Mouse (Mus musculus): ENCODE measurements at regions not wholly inside any gene's neighbourhood (a gene's known extent, or its start where the extent isn't known, plus 50 kb on each side); places are given as distances from the start of the nearest gene placed in this dataset.

DNA sequence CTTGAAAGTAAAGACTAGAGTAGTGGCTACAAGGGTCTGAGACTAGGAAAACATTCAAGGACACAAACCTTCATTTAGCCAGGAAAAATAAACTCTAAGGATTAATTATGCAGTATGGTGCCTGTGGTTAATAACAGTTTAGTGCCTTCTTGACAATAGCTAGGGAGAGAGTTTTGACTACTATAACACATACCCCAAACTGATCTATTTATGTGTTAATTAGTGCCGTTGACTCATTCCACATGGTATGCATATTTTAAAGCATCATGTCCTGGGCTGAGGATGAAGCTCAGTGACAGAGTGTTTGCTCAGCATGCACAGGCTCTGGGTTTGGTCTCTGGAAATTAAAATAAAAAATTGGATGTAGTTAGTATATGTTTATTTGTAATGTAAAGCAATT, 399.8 kb downstream of the Cdk5rap2 start:
- Histone ChIP-seq H3K4me1 (ENCODE audit: control insufficient read depth) (no peaks in the 10 kb centered on the region), H3K27me3 (ENCODE audit: control insufficient read depth) (no peaks in the 10 kb centered on the region), H3K4me3 (replicated peaks) (no peak overlapping the region), H3K36me3 (ENCODE audit: control insufficient read depth) (no peaks in the 10 kb centered on the region), H3K9me3 (ENCODE audit: control insufficient read depth, low read length) (no peaks in the 10 kb centered on the region)
- TF ChIP-seq TAL1 (IDR thresholded peaks at IDR 0.05; ENCODE audit: low read length) (no peak), GATA1 (IDR thresholded peaks at IDR 0.05; ENCODE audit: low read length) (no peak)

DNA sequence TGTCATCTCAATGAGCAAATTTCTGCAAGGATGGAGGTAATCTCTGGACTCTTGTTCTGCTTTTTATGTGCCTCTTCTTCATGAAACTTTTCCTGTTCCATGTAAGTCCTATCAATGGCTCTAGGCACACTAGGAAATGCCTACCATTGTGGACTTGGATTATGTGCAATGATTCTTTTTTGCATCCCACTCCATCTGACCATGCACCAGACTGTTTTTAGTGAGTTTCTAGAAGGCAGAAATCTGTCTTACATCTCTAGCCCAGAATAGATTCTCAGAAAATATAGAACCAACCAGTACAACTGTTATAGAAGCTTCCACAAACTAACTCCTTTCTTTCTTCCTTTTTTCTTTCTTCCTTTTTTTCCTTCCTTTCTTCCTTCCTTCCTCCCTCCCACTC, 405.3 kb downstream of the Cdk5rap2 start:
- H3K4me3 ChIP-seq (replicated peaks): no peak overlapping the region
- H3K27me3 ChIP-seq (ENCODE audit: control insufficient read depth): no peaks in the 10 kb centered on the region
- TF ChIP-seq GATA1 (IDR thresholded peaks at IDR 0.05; ENCODE audit: low read length) (no peak), TAL1 (IDR thresholded peaks at IDR 0.05; ENCODE audit: low read length) (no peak)
- no peaks in the 10 kb centered on the region for H3K4me1 ChIP-seq (ENCODE audit: control insufficient read depth)
- H3K9me3 ChIP-seq (ENCODE audit: control insufficient read depth, low read length): no peaks in the 10 kb centered on the region
- H3K36me3 ChIP-seq (ENCODE audit: control insufficient read depth): no peaks in the 10 kb centered on the region

DNA sequence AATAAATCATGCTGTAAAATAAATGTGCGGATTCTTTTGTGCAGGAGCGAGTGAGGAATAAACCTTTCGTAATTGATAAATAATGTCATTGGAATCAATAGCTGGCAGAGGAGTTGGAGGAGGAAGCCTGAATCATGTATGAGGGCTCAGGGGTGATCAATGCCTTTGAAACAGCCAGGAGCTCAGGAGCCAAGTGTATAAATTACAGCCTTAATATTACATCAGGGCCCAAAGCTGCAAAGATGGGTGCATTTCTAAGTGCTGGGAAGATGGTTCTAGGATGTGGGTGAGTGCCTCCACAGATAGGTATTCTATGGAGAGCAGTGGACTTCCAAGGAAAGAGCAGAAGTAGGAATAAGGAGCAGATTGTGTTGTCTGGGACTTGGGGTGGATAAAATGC, 417.0 kb downstream of the Cdk5rap2 start:
- Histone ChIP-seq H3K27me3 (ENCODE audit: control insufficient read depth) (no peaks in the 10 kb centered on the region), H3K36me3 (ENCODE audit: control insufficient read depth) (no peaks in the 10 kb centered on the region), H3K4me3 (replicated peaks) (no peak overlapping the region), H3K4me1 (ENCODE audit: control insufficient read depth) (no peaks in the 10 kb centered on the region), H3K9me3 (ENCODE audit: control insufficient read depth, low read length) (no peaks in the 10 kb centered on the region; the same call in 1 of the 2 replicates)
- TF ChIP-seq GATA1 (IDR thresholded peaks at IDR 0.05; ENCODE audit: low read length): no peak
- TF ChIP-seq TAL1 (IDR thresholded peaks at IDR 0.05; ENCODE audit: low read length): no peak

DNA sequence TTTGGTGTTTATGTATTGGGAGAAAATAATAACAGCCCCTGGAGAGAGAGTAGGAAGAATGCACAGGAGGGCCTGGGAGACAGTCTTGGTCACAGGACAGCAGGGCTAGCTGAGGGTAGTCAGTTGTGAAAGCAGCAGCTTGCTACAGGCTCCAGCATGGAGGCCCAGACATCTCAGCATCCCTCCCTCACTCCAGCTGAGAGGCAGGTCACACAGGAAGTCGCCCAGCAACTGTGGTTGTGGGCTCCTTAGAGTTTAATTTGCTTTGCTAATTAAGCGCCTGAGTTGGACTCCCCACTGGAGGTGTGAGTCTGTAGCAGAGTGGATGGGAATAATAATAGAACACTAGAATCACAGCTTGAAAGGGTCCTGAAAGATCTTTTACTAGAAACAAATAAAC, 436.0 kb downstream of the Cdk5rap2 start:
- no peaks in the 10 kb centered on the region for H3K27me3 ChIP-seq (ENCODE audit: control insufficient read depth)
- no peak overlapping the region for H3K4me3 ChIP-seq (replicated peaks)
- no peaks in the 10 kb centered on the region; the same call in 1 of the 2 replicates for H3K9me3 ChIP-seq (ENCODE audit: control insufficient read depth, low read length)
- H3K4me1 ChIP-seq (ENCODE audit: control insufficient read depth): no peaks in the 10 kb centered on the region
- no peaks in the 10 kb centered on the region for H3K36me3 ChIP-seq (ENCODE audit: control insufficient read depth)
- TF ChIP-seq TAL1 (IDR thresholded peaks at IDR 0.05; ENCODE audit: low read length) (no peak), GATA1 (IDR thresholded peaks at IDR 0.05; ENCODE audit: low read length) (no peak)

DNA sequence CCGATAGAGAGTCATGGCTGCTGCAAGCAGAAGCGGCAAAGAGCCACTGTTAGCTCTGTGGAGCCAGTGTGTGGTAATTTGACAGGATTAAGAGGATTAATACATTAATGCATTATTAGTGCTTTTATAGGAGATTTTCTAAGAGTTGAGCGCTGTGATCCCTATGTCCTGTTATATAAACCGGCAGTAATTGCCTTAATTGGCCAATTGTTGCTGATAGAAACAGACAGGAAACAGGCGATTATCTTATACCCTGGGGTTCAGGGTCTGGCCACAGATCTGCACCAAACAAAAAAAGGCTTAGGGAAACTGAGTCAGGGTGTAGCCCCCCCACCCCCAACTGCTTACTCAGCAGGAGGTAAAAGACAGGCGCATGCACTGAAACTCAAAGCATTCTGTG, 436.7 kb downstream of the Cdk5rap2 start:
- Histone ChIP-seq H3K4me3 (replicated peaks) (no peak overlapping the region), H3K4me1 (ENCODE audit: control insufficient read depth) (no peaks in the 10 kb centered on the region), H3K27me3 (ENCODE audit: control insufficient read depth) (no peaks in the 10 kb centered on the region), H3K36me3 (ENCODE audit: control insufficient read depth) (no peaks in the 10 kb centered on the region), H3K9me3 (ENCODE audit: control insufficient read depth, low read length) (no peaks in the 10 kb centered on the region; the same call in 1 of the 2 replicates)
- TF ChIP-seq GATA1 (IDR thresholded peaks at IDR 0.05; ENCODE audit: low read length): no peak
- no peak for TF ChIP-seq TAL1 (IDR thresholded peaks at IDR 0.05; ENCODE audit: low read length)

DNA sequence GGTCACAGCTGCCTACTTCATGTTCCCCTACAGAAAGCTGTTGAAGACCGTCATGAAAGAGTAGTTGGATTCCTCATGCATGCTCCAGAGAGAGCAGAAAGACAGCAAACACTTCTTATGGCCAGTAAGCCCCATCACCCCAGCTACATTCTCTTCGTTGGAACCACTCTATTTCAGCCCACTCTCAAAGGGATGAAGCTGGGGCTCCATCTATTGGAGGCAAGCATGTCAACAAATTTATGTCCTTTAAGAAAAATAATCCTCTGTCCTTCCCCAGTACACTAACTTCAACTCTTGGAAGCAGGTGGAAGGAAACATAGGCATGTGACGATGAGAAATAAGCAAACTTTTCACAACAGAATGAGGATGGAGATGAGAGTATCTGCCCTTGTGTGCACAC, 438.5 kb downstream of the Cdk5rap2 start:
- H3K36me3 ChIP-seq (ENCODE audit: control insufficient read depth): no peaks in the 10 kb centered on the region
- H3K4me1 ChIP-seq (ENCODE audit: control insufficient read depth): no peaks in the 10 kb centered on the region
- H3K27me3 ChIP-seq (ENCODE audit: control insufficient read depth): no peaks in the 10 kb centered on the region
- H3K9me3 ChIP-seq (ENCODE audit: control insufficient read depth, low read length): no peaks in the 10 kb centered on the region; the same call in 1 of the 2 replicates
- no peak for TF ChIP-seq TAL1 (IDR thresholded peaks at IDR 0.05; ENCODE audit: low read length)
- TF ChIP-seq GATA1 (IDR thresholded peaks at IDR 0.05; ENCODE audit: low read length): no peak
- H3K4me3 ChIP-seq (replicated peaks): no peak overlapping the region

DNA sequence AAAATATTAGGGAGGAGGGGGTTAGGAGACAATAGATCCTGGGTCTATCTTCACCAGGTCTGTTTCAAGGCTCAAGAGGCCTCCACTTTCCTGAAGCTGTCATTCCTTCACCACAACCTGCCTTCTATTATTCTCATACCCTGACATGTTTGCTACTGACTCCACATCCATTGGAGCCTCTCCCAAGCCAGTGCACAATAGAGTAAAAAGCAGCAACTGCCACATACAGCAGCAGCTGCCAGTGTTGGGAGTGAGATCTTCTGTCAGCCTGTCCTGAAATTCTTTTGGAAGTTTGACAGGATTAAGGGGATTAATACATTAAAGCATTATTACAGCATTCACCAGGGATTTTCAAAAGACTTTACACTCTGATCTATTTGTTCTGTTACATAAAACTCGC, 441.8 kb downstream of the Cdk5rap2 start:
- no peaks in the 10 kb centered on the region for H3K36me3 ChIP-seq (ENCODE audit: control insufficient read depth)
- no peaks in the 10 kb centered on the region; the same call in 1 of the 2 replicates for H3K9me3 ChIP-seq (ENCODE audit: control insufficient read depth, low read length)
- TF ChIP-seq GATA1 (IDR thresholded peaks at IDR 0.05; ENCODE audit: low read length): no peak
- no peak for TF ChIP-seq TAL1 (IDR thresholded peaks at IDR 0.05; ENCODE audit: low read length)
- H3K4me1 ChIP-seq (ENCODE audit: control insufficient read depth): no peaks in the 10 kb centered on the region
- no peaks in the 10 kb centered on the region for H3K27me3 ChIP-seq (ENCODE audit: control insufficient read depth)
- H3K4me3 ChIP-seq (replicated peaks): no peak overlapping the region

All from erythroblast, embryonic 14.5 days (primary cell).